ENCODE assay signal across 14 mouse cellular contexts in the genomic region with DNA sequence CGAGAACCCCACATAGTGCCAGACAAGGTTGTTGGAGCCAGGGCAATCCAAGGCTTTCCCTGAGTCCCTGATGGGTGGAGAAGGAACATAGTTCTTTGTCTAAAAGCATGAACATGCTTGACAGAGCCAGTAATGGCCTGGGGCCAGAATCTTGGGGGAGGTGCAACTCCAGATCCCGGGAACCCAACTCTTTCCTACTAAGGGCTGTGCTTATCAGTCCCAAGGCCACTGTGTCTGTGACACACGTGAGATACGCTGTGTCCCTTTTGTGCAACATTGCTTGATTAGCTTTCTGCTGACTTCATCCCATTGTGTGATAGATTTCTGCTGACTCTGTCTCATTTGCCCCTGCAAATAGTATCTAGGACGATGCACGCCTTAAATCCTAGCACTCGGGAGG. TPM values are rescaled to one million over a fixed set of nuclear protein-coding genes. Genes with fewer than 3 reads are reported as not detected.
DNase-seq lines count a peak whose midpoint lies in the region; ATAC-seq lines count a peak whose summit lies in the region.
"Had no signal": no experiment of that assay in that cellular context is flagged by ENCODE, and none has a peak within 500 bp of the region (broad histone marks: within the 10 kb centered on the region; RNA-seq: fewer than 3 reads in every experiment).

No protein-coding gene starts in this region.

- no peak overlapping the region for H3K4me2 ChIP-seq in forebrain, embryonic 16.5 days (ENCODE audit: low read length)
- no peak overlapping the region for H3K4me2 ChIP-seq in forebrain, embryonic 13.5 days
- H3K4me2 ChIP-seq in kidney, embryonic 15.5 days: no peak overlapping the region
- H3K4me2 ChIP-seq: hindbrain, embryonic 15.5 days had no signal

- H3K9ac ChIP-seq in forebrain, embryonic 16.5 days (replicated peaks; ENCODE audit: low read depth, low read length): no peak overlapping the region
- no peak overlapping the region for H3K9ac ChIP-seq in forebrain, embryonic 13.5 days
- no peak overlapping the region for H3K9ac ChIP-seq in kidney, embryonic 15.5 days
- H3K9ac ChIP-seq: hindbrain, embryonic 15.5 days; liver, embryonic 14.5 days had no signal

- H3K4me1 ChIP-seq in forebrain, embryonic 16.5 days (replicated peaks; ENCODE audit: control insufficient read depth, insufficient read depth, low read length): peaks cover 14% of the 10 kb centered on the region
- peaks cover 9% of the 10 kb centered on the region for H3K4me1 ChIP-seq in forebrain, embryonic 13.5 days
- H3K4me1 ChIP-seq in kidney, embryonic 15.5 days: no peaks in the 10 kb centered on the region
- H3K4me1 ChIP-seq: hindbrain, embryonic 15.5 days; megakaryocyte, embryonic 14.5 days had no signal

- no peak for ATAC-seq in forebrain, embryonic 16.5 days
- ATAC-seq in forebrain, embryonic 13.5 days: no peak
- ATAC-seq in kidney, embryonic 15.5 days (replicated peaks; ENCODE audit: low FRiP score): no peak
- ATAC-seq in frontal cortex, adult (ENCODE audit: low TSS enrichment): no peak

- H3K27ac ChIP-seq in forebrain, embryonic 16.5 days (ENCODE audit: low read length): peak overlapping the region; percentile 47
- no peak overlapping the region for H3K27ac ChIP-seq in forebrain, embryonic 13.5 days
- no peak overlapping the region for H3K27ac ChIP-seq in kidney, embryonic 15.5 days
- H3K27ac ChIP-seq: hindbrain, embryonic 15.5 days; liver, embryonic 14.5 days had no signal

- peaks cover 5% of the 10 kb centered on the region; the same call in 1 of the 2 replicates for H3K9me3 ChIP-seq in forebrain, embryonic 16.5 days (ENCODE audit: control insufficient read depth, low read length)
- H3K9me3 ChIP-seq in forebrain, embryonic 13.5 days (replicated peaks): no peaks in the 10 kb centered on the region
- 0 out of 2 replicates have a peak, but pooled peaks cover 4% of the 10 kb centered on the region for H3K9me3 ChIP-seq in kidney, embryonic 15.5 days (replicated peaks)
- H3K9me3 ChIP-seq: hindbrain, embryonic 15.5 days had no signal

- DNase-seq in kidney, postnatal 4 days: peak; percentile 38 to 43
- peak; percentile 18 for DNase-seq in NIH3T3 (ENCODE audit: low read depth)
- DNase-seq in adrenal gland, postnatal 4 days (ENCODE audit: low spot score in 2 of 2): peak; percentile 35 to 55
- DNase-seq in thymus, postnatal 0 days (ENCODE audit: low spot score): no peak
- DNase-seq: heart, adult 18-20 months had no signal

- no peaks in the 10 kb centered on the region for H3K27me3 ChIP-seq in forebrain, embryonic 16.5 days (replicated peaks; ENCODE audit: control insufficient read depth, insufficient read depth, low read length)
- no peaks in the 10 kb centered on the region for H3K27me3 ChIP-seq in forebrain, embryonic 13.5 days
- no peaks in the 10 kb centered on the region for H3K27me3 ChIP-seq in kidney, embryonic 15.5 days
- H3K27me3 ChIP-seq: hindbrain, embryonic 15.5 days had no signal

- H3K4me3 ChIP-seq in forebrain, embryonic 16.5 days (replicated peaks; ENCODE audit: low read length): no peak overlapping the region
- no peak overlapping the region for H3K4me3 ChIP-seq in forebrain, embryonic 13.5 days
- H3K4me3 ChIP-seq in kidney, embryonic 15.5 days (replicated peaks): no peak overlapping the region
- H3K4me3 ChIP-seq: hindbrain, embryonic 15.5 days; megakaryocyte, embryonic 14.5 days; myocyte had no signal

- 72% methylated on average over 7 of the region's 7 CpGs for WGBS in forebrain, embryonic 16.5 days
- WGBS in forebrain, embryonic 13.5 days: 83% methylated on average over 7 of the region's 7 CpGs
- 81% methylated on average over 7 of the region's 7 CpGs for WGBS in kidney, embryonic 15.5 days

- H3K36me3 ChIP-seq in forebrain, embryonic 16.5 days (ENCODE audit: control insufficient read depth, insufficient read depth): peaks cover 17% of the 10 kb centered on the region
- peaks cover 27% of the 10 kb centered on the region for H3K36me3 ChIP-seq in forebrain, embryonic 13.5 days (ENCODE audit: poor library complexity, severe bottlenecking)
- no peaks in the 10 kb centered on the region for H3K36me3 ChIP-seq in kidney, embryonic 15.5 days
- H3K36me3 ChIP-seq: hindbrain, embryonic 15.5 days had no signal

RNA-seq across cellular contexts. Expression of a gene that starts 25.9 kb away (rescaled TPM):
- polyA plus RNA-seq in forebrain, embryonic 16.5 days (2015; fragmentation: Nextera tagmentation; extraction: Ambion mirVana): 9.6 and 17.6 TPM in 2 replicates
- 4.5 and 5.4 TPM in 2 replicates for polyA plus RNA-seq in forebrain, embryonic 13.5 days (2015; fragmentation: Nextera tagmentation; extraction: Ambion mirVana)
- 1.8 and 2.5 TPM in 2 replicates for polyA plus RNA-seq in kidney, embryonic 15.5 days (2015; fragmentation: Nextera tagmentation; extraction: Ambion mirVana)
- 1 to 10 TPM; 2.6 to 4.4 TPM for total RNA-seq in adrenal gland, postnatal 4 days (2021)
- polyA plus RNA-seq in thymus, postnatal 0 days (2015; fragmentation: Nextera tagmentation; extraction: Ambion mirVana): 0.39 and 0.44 TPM in 2 replicates

RNA-seq across cellular contexts. Expression of a gene that starts 31.8 kb away (rescaled TPM):
- 77.4 and 91.5 TPM in 2 replicates for polyA plus RNA-seq in forebrain, embryonic 16.5 days (2015; fragmentation: Nextera tagmentation; extraction: Ambion mirVana)
- polyA plus RNA-seq in forebrain, embryonic 13.5 days (2015; fragmentation: Nextera tagmentation; extraction: Ambion mirVana): 42.7 and 43.1 TPM in 2 replicates
- 0.51 and 1.3 TPM in 2 replicates for polyA plus RNA-seq in kidney, embryonic 15.5 days (2015; fragmentation: Nextera tagmentation; extraction: Ambion mirVana)
- total RNA-seq in adrenal gland, postnatal 4 days (2021): 10 to 100 TPM; 23.9 to 26.4 TPM
- 0.07 and 0.13 TPM in 2 replicates for polyA plus RNA-seq in thymus, postnatal 0 days (2015; fragmentation: Nextera tagmentation; extraction: Ambion mirVana)
- polyA plus RNA-seq: C2C12, myocyte had no signal

RNA-seq across cellular contexts. Expression of a gene that starts 47.0 kb away (rescaled TPM):
- 0.20 and 0.27 TPM in 2 replicates for polyA plus RNA-seq in forebrain, embryonic 16.5 days (2015; fragmentation: Nextera tagmentation; extraction: Ambion mirVana)
- polyA plus RNA-seq in forebrain, embryonic 13.5 days (2015; fragmentation: Nextera tagmentation; extraction: Ambion mirVana): 0.06 and 0.12 TPM in 2 replicates
- polyA plus RNA-seq in kidney, embryonic 15.5 days (2015; fragmentation: Nextera tagmentation; extraction: Ambion mirVana): 0.04 and 0.08 TPM in 2 replicates
- under 1 TPM; 0.11 to 0.25 TPM for total RNA-seq in adrenal gland, postnatal 4 days (2021)
- polyA plus RNA-seq in thymus, postnatal 0 days (2015; fragmentation: Nextera tagmentation; extraction: Ambion mirVana): not detected in 2 replicates
- polyA plus RNA-seq: liver, embryonic 14.5 days had no signal

RNA-seq across cellular contexts. Expression of a gene that starts 50.7 kb away (rescaled TPM):
- 50.2 and 53.3 TPM in 2 replicates for polyA plus RNA-seq in forebrain, embryonic 16.5 days (2015; fragmentation: Nextera tagmentation; extraction: Ambion mirVana)
- polyA plus RNA-seq in forebrain, embryonic 13.5 days (2015; fragmentation: Nextera tagmentation; extraction: Ambion mirVana): 48.3 and 49.1 TPM in 2 replicates
- 50.0 and 51.6 TPM in 2 replicates for polyA plus RNA-seq in kidney, embryonic 15.5 days (2015; fragmentation: Nextera tagmentation; extraction: Ambion mirVana)
- 10 to 100 TPM; 88.7 to 93.0 TPM for total RNA-seq in adrenal gland, postnatal 4 days (2021)
- polyA plus RNA-seq in thymus, postnatal 0 days (2015; fragmentation: Nextera tagmentation; extraction: Ambion mirVana): 30.7 and 31.9 TPM in 2 replicates

Comparison
In these comparisons a context has a peak if more than half of its experiments do, and no peak if none do; other contexts are left out.
1. RNA of a gene that starts 31.8 kb away (polyA plus RNA-seq): 77.4 to 91.5 TPM in forebrain, embryonic 16.5 days and 42.7 to 43.1 TPM in forebrain, embryonic 13.5 days; 0.51 to 1.3 TPM in kidney, embryonic 15.5 days and 0.07 to 0.13 TPM in thymus, postnatal 0 days; every median in the first group is over 10 times any median in the second.